Mouse (Mus musculus) stomach, embryonic 14.5 days (tissue): ENCODE results near the gene Bag3. TPM values are rescaled to one million over a fixed set of nuclear protein-coding genes. Genes with fewer than 3 reads are reported as not detected.

Experiments used
- ATAC-seq: fragments of 200-750 bp; cut with Nextera tagmentation; 2 replicates; pipeline ENCODE4 v1.8.0; 2017; ENCODE audit warnings: low read depth, moderate TSS enrichment; ENCODE audit not compliant: insufficient number of reproducible peaks, insufficient read depth, low FRiP score
- H3K27ac ChIP-seq: fragments of 300-500 bp; sonication (generic); 2 replicates; pipeline ENCODE4 v1.5.1; 2014; ENCODE audit warnings: mild to moderate bottlenecking, low read length, moderate library complexity, mixed read lengths
- H3K27me3 ChIP-seq: fragments of 300-500 bp; sonication (generic); 2 replicates; pipeline ENCODE4 v1.6.1; 2014; ENCODE audit warnings: low read length, control low read depth, mixed read lengths; ENCODE audit not compliant: control insufficient read depth, insufficient read depth
- H3K36me3 ChIP-seq: fragments of 300-500 bp; sonication (generic); 2 replicates; pipeline ENCODE4 v1.6.1; 2014; ENCODE audit warnings: mild to moderate bottlenecking, control low read depth, low read length, moderate library complexity, mixed read lengths; ENCODE audit not compliant: control insufficient read depth, insufficient read depth
- H3K4me1 ChIP-seq: fragments of 300-500 bp; sonication (generic); 2 replicates; pipeline ENCODE4 v1.6.1; 2014; ENCODE audit warnings: low read length, control low read depth, mixed read lengths; ENCODE audit not compliant: control insufficient read depth, insufficient read depth
- H3K4me2 ChIP-seq: fragments of 300-500 bp; sonication (generic); replicated peaks from 2 replicates; pipeline ENCODE4 v1.6.1; 2014; ENCODE audit warnings: low read depth, low read length, control low read depth
- H3K4me3 ChIP-seq: fragments of 300-500 bp; sonication (generic); 2 replicates; pipeline ENCODE4 v1.5.1; 2014; ENCODE audit warnings: low read depth, low read length, control low read depth
- H3K9ac ChIP-seq: fragments of 300-500 bp; sonication (generic); replicated peaks from 2 replicates; pipeline ENCODE4 v1.6.1; 2014; ENCODE audit warnings: low read depth, mild to moderate bottlenecking, control low read depth, low read length, moderate library complexity, mixed read lengths
- H3K9me3 ChIP-seq: fragments of 300-500 bp; sonication (generic); 2 replicates; pipeline ENCODE4 v1.6.1; 2016; ENCODE audit warnings: low read depth, low read length, control low read depth; ENCODE audit not compliant: control insufficient read depth
- WGBS: fragments of 180-500 bp; shearing (Covaris S2); extraction: QIAGEN DNeasy Blood & Tissue Kit; methylation state at CpG from one replicate; pipeline ENCODE4 v1.1.7; 2014; 5-methylcytosine and 5-hydroxymethylcytosine counted together
- polyA plus RNA-seq: library from polyadenylated mRNA; unstranded; fragments of >200 nt; fragmentation: Nextera tagmentation; extraction: Ambion mirVana; gene quantifications from 2 replicates; pipeline ENCODE4 v1.2.1, GENCODE M21; 2014

Gene Bag3
- 18.1 and 19.3 TPM in 2 replicates for polyA plus RNA-seq

- Histone ChIP-seq H3K4me2 (peak within 1 kb of the TSS; percentile 60), H3K9me3 (no peaks in the 10 kb centered on the region), H3K9ac (peak within 1 kb of the TSS; percentile 80), H3K4me1 (peaks cover 9% of the 10 kb centered on the region), H3K36me3 (no peaks in the 10 kb centered on the region), H3K27ac (peak within 1 kb of the TSS; percentile 76), H3K27me3 (no peaks in the 10 kb centered on the region), H3K4me3 (peak within 1 kb of the TSS; percentile 83)
- under 1% methylated on average over 39 of the region's 46 CpGs for WGBS
- ATAC-seq: peak; percentile 96
Observed at GRCm38 (mm10) chr7:128523349-128523961, at the start of gene Bag3. TSS of gene Bag3 (plus strand) at chr7:128523616.

- H3K27ac ChIP-seq: no peak overlapping the region
- H3K27me3 ChIP-seq: no peaks in the 10 kb centered on the region
- no peaks in the 10 kb centered on the region for H3K4me1 ChIP-seq
- H3K36me3 ChIP-seq: no peaks in the 10 kb centered on the region
- 36% methylated on average over 10 of the region's 10 CpGs for WGBS
- H3K4me2 ChIP-seq: no peak overlapping the region
- H3K9ac ChIP-seq: no peak overlapping the region
- H3K4me3 ChIP-seq: no peak overlapping the region
- ATAC-seq: no peak
- H3K9me3 ChIP-seq: no peaks in the 10 kb centered on the region
Observed at GRCm38 (mm10) chr7:128474322-128474721, 49.1 kb upstream of the Bag3 start.

- Histone ChIP-seq H3K4me2 (no peak overlapping the region), H3K27me3 (no peaks in the 10 kb centered on the region), H3K36me3 (no peaks in the 10 kb centered on the region), H3K9ac (no peak overlapping the region), H3K4me3 (no peak overlapping the region), H3K9me3 (peaks cover 13% of the 10 kb centered on the region), H3K4me1 (no peaks in the 10 kb centered on the region), H3K27ac (no peak overlapping the region)
- WGBS: 93% methylated on average over 3 of the region's 3 CpGs
- no peak for ATAC-seq
Observed at GRCm38 (mm10) chr7:128488986-128489385, 34.4 kb upstream of the Bag3 start.

DNA sequence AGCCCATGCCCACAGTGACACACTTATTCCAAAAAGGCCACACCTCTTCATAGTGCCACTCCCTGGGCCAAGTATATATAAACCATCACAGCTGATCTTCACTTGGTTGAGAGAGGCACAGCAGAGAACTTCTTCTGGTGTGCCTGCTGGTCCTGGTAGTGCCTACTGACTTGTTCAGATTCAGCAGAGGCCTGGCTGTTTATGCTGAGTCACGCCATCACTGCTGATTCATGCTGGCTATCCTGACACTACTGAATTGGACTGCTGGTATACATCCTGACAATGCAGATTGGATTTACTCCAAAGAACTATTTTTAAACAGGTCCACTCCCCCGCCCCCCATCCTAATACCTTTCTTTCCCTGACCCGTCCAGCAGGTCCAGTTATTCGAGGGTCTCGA is 28.9 kb upstream of the Bag3 start:
- Histone ChIP-seq H3K27me3 (no peaks in the 10 kb centered on the region), H3K4me3 (no peak overlapping the region), H3K9me3 (no peaks in the 10 kb centered on the region), H3K9ac (no peak overlapping the region), H3K4me2 (no peak overlapping the region), H3K27ac (no peak overlapping the region), H3K4me1 (no peaks in the 10 kb centered on the region), H3K36me3 (no peaks in the 10 kb centered on the region)
- 90% methylated on average over 5 of the region's 5 CpGs for WGBS
- ATAC-seq: no peak

DNA sequence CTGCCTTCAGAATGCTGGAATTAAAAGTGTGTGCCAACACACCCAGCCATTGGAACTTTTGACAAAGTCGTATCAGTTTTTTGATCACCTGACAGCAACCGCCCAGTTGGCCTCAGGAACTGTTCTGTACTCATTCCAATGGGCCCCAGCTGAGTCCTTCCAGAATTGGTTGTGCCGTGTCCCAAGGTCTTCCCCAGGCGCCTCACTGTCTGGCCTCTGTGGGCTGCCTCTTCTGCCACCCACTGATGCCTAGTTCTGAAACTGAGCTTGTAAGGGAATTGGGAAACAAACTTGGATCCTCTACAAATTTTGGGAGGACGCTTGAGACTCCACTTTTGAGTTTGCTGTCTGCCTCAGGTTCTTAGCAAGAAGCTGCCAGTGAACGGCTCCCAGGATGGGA is 23.6 kb upstream of the Bag3 start:
- Histone ChIP-seq H3K4me3 (no peak overlapping the region), H3K9ac (no peak overlapping the region), H3K4me2 (no peak overlapping the region), H3K27me3 (no peaks in the 10 kb centered on the region), H3K9me3 (no peaks in the 10 kb centered on the region), H3K4me1 (no peaks in the 10 kb centered on the region), H3K27ac (no peak overlapping the region), H3K36me3 (no peaks in the 10 kb centered on the region)
- no peak for ATAC-seq
- 79% methylated on average over 6 of the region's 6 CpGs for WGBS

- Histone ChIP-seq H3K36me3 (no peaks in the 10 kb centered on the region), H3K4me2 (no peak overlapping the region), H3K4me3 (no peak overlapping the region), H3K27ac (no peak overlapping the region), H3K4me1 (no peaks in the 10 kb centered on the region), H3K9ac (no peak overlapping the region), H3K9me3 (no peaks in the 10 kb centered on the region), H3K27me3 (no peaks in the 10 kb centered on the region)
- no peak for ATAC-seq
- WGBS: 88% methylated on average over 6 of the region's 6 CpGs
Observed at GRCm38 (mm10) chr7:128504091-128504490, 19.3 kb upstream of the Bag3 start.

DNA sequence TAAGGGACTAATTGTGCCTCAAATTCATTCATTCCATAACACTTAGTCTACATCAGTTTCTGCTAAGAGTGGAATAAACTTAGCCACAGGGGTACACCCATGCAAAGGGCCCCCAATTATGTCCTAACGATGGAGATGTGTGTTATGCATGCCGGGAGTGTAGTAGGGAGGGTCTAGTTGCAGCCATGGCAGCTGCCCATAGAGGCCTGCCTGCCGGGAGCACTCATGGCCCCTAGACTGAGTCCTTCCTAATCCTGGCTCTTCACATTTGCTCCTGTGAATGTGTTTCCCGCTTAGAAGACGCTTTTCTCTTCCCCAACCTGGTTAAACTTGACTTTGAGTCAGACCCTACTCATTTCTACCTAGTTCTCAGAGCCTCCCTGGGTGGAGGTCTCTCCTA is 11.5 kb upstream of the Bag3 start:
- Histone ChIP-seq H3K9ac (no peak overlapping the region), H3K9me3 (no peaks in the 10 kb centered on the region), H3K27ac (no peak overlapping the region), H3K4me1 (peaks cover 6% of the 10 kb centered on the region; the same call in 1 of the 2 replicates), H3K4me3 (no peak overlapping the region), H3K36me3 (no peaks in the 10 kb centered on the region), H3K27me3 (no peaks in the 10 kb centered on the region), H3K4me2 (no peak overlapping the region)
- 93% methylated on average over 5 of the region's 5 CpGs for WGBS
- no peak for ATAC-seq

- no peak overlapping the region for H3K4me3 ChIP-seq
- no peaks in the 10 kb centered on the region for H3K36me3 ChIP-seq
- no peaks in the 10 kb centered on the region for H3K27me3 ChIP-seq
- H3K27ac ChIP-seq: no peak overlapping the region
- 41% methylated on average over 7 of the region's 7 CpGs for WGBS
- H3K9me3 ChIP-seq: no peaks in the 10 kb centered on the region
- H3K9ac ChIP-seq: no peak overlapping the region
- H3K4me1 ChIP-seq: peaks cover 6% of the 10 kb centered on the region; the same call in 1 of the 2 replicates
- no peak for ATAC-seq
- H3K4me2 ChIP-seq: no peak overlapping the region
Observed at GRCm38 (mm10) chr7:128513512-128513911, 9.9 kb upstream of the Bag3 start.

- H3K4me2 ChIP-seq: no peak overlapping the region
- H3K9ac ChIP-seq: no peak overlapping the region
- no peak overlapping the region for H3K4me3 ChIP-seq
- H3K9me3 ChIP-seq: no peaks in the 10 kb centered on the region
- WGBS: 57% methylated on average over 4 of the region's 4 CpGs
- no peak overlapping the region for H3K27ac ChIP-seq
- no peaks in the 10 kb centered on the region for H3K27me3 ChIP-seq
- H3K4me1 ChIP-seq: peaks cover 6% of the 10 kb centered on the region; the same call in 1 of the 2 replicates
- H3K36me3 ChIP-seq: no peaks in the 10 kb centered on the region
- ATAC-seq: no peak
Observed at GRCm38 (mm10) chr7:128514341-128514740, 9.1 kb upstream of the Bag3 start.
